Mouse (Mus musculus) naive thymus-derived CD4-positive, alpha-beta T cell, adult 5 months (primary cell): ENCODE measurements around the gene Arf4. TPM values are rescaled to one million over a fixed set of nuclear protein-coding genes. Genes with fewer than 3 reads are reported as not detected.

ENCODE experiments used
- polyA plus RNA-seq: library from polyadenylated mRNA; unstranded; fragments of 100-300 nt; shearing (Covaris generic); gene quantifications from one replicate; pipeline ENCODE4 v1.2.1, GENCODE M21; 2017

Arf4 gene
- polyA plus RNA-seq, result 329 TPM

GRCm38 (mm10) chr14:26637851-26638707 is at the start of gene Arf4:
Arf4 (plus strand) TSS chr14:26638074.

GRCm38 (mm10) chr14:26669292-26670073 is 31.6 kb downstream of the Arf4 start, which contains the start of gene Pde12:
Pde12 (minus strand) TSS chr14:26669883.

GRCm38 (mm10) chr14:26692974-26693373 is 55.1 kb downstream of the Arf4 start, which contains the start of gene Dnah12:
Dnah12 (plus strand) TSS chr14:26693274.

Other genes starting within 250 kb of the Arf4 start
- 46.5 TPM for gene Slmap, start 103.1 kb upstream of the Arf4 start, polyA plus RNA-seq
- gene Dennd6a, start 64.2 kb upstream of the Arf4 start, polyA plus RNA-seq, result 19.2 TPM
- 12.8 TPM for gene Pde12, start 31.8 kb downstream of the Arf4 start, polyA plus RNA-seq
- 0.07 TPM for gene Dnah12, start 55.2 kb downstream of the Arf4 start, polyA plus RNA-seq